Mouse (Mus musculus) neutrophil, adult 5-6 weeks (primary cell): Measurements from ENCODE around the gene Csf2. TPM values are rescaled to one million over a fixed set of nuclear protein-coding genes. Genes with fewer than 3 reads are reported as not detected.

Experiments
- ATAC-seq: fragments of 151-379, 151-347 bp; 2 replicates; pipeline ENCODE4 v1.8.0; 2017; ENCODE audit warnings: mild to moderate bottlenecking, moderate TSS enrichment; ENCODE audit not compliant: insufficient number of reproducible peaks, poor library complexity, low FRiP score, severe bottlenecking; ENCODE audit errors: extremely low read depth
- total RNA-seq: library from RNA; stranded (forward); fragments of 200-1000 nt; gene quantifications from 2 replicates; pipeline ENCODE4 v1.2.3, GENCODE M21; 2017

Gene Csf2
- total RNA-seq, 1 experiment from 2014 or later: not detected

GRCm38 (mm10) chr11:54201287-54201773 lies 48.1 kb downstream of the Csf2 start:
- ATAC-seq: no peak

Other genes with a start within 250 kb of the Csf2 start
- gene Slc22a4, start 221.6 kb downstream of the Csf2 start, total RNA-seq: 2.9 and 6.3 TPM in 2 replicates
- gene Pdlim4, start 180.7 kb downstream of the Csf2 start, total RNA-seq: 2.1 and 2.3 TPM in 2 replicates
- gene P4ha2, start 149.6 kb downstream of the Csf2 start, total RNA-seq: not detected in 2 replicates
- not detected in 2 replicates for gene Il3, start 17.6 kb upstream of the Csf2 start, total RNA-seq
- 0.12 TPM in 1 of 2 replicates, not detected in the other for gene Acsl6, start 54.1 kb upstream of the Csf2 start, total RNA-seq
- gene Meikin, start 121.0 kb upstream of the Csf2 start, total RNA-seq: not detected in 2 replicates
- gene Fnip1, start 188.5 kb upstream of the Csf2 start, total RNA-seq: 47.4 and 52.3 TPM in 2 replicates